Mouse (Mus musculus) embryonic facial prominence, embryonic 14.5 days (tissue): ENCODE data around the gene Cmah. TPM values are rescaled to one million over a fixed set of nuclear protein-coding genes. Genes with fewer than 3 reads are reported as not detected.

Experiments
- ATAC-seq: fragments of 200-750 bp; cut with Nextera tagmentation; 2 replicates; pipeline ENCODE4 v1.8.0; 2017; ENCODE audit warnings: low read depth, moderate number of reproducible peaks, moderate TSS enrichment
- DNase-seq: peaks from one replicate; pipeline ENCODE4 v3.0.0-alpha.2; 2015; ENCODE audit warnings: low spot score
- H3K27ac ChIP-seq: fragments of 300-500 bp; sonication (generic); replicated peaks from 2 replicates; pipeline ENCODE4 v1.5.1; 2014; ENCODE audit warnings: low read depth, mild to moderate bottlenecking, low read length, moderate library complexity
- H3K27me3 ChIP-seq: fragments of 300-500 bp; sonication (generic); replicated peaks from 2 replicates; pipeline ENCODE4 v1.6.1; 2014; ENCODE audit warnings: low read length; ENCODE audit not compliant: control insufficient read depth, insufficient read depth
- H3K36me3 ChIP-seq: fragments of 300-500 bp; sonication (generic); 2 replicates; pipeline ENCODE4 v1.6.1; 2014; ENCODE audit warnings: low read length, mixed read lengths; ENCODE audit not compliant: control insufficient read depth, insufficient read depth
- H3K4me1 ChIP-seq: fragments of 300-500 bp; sonication (generic); 2 replicates; pipeline ENCODE4 v1.6.1; 2014; ENCODE audit warnings: antibody characterized with exemption, low read length; ENCODE audit not compliant: control insufficient read depth, insufficient read depth
- H3K4me2 ChIP-seq: fragments of 300-500 bp; sonication (generic); 2 replicates; pipeline ENCODE4 v1.6.1; 2014; ENCODE audit warnings: low read depth, mild to moderate bottlenecking, low read length, moderate library complexity, mixed read lengths
- H3K4me3 ChIP-seq: fragments of 300-500 bp; sonication (generic); 2 replicates; pipeline ENCODE4 v1.5.1; 2014; ENCODE audit warnings: low read depth, mild to moderate bottlenecking, low read length
- H3K9ac ChIP-seq: fragments of 300-500 bp; sonication (generic); 2 replicates; pipeline ENCODE4 v1.6.1; 2014; ENCODE audit warnings: low read depth, mild to moderate bottlenecking, low read length, moderate library complexity, mixed read lengths
- H3K9me3 ChIP-seq: fragments of 300-500 bp; sonication (generic); 2 replicates; pipeline ENCODE4 v1.6.1; 2016; ENCODE audit warnings: low read length; ENCODE audit not compliant: control insufficient read depth
- WGBS: fragments of 180-500 bp; shearing (Covaris S2); extraction: QIAGEN DNeasy Blood & Tissue Kit; methylation state at CpG from one replicate; pipeline ENCODE4 v1.1.7; 2014; 5-methylcytosine and 5-hydroxymethylcytosine counted together
- polyA plus RNA-seq: library from polyadenylated mRNA; unstranded; fragments of >200 nt; fragmentation: Nextera tagmentation; extraction: Ambion mirVana; gene quantifications from 2 replicates; pipeline ENCODE4 v1.2.1, GENCODE M21; 2014

The Cmah gene
- polyA plus RNA-seq = 0.68 and 0.95 TPM in 2 replicates

GRCm38 (mm10) chr13:24327201-24327600, at the start of gene Cmah:
Gene Cmah, plus strand, starts transcription at chr13:24327404.
- H3K9ac ChIP-seq = no peak within 1 kb of the TSS
- 81% methylated on average over 5 of the region's 5 CpGs for whole genome bisulfite sequencing
- ATAC-seq = no peak
- no peak for DNase-seq
- H3K9me3 ChIP-seq = no peaks in the 10 kb centered on the region
- H3K4me2 ChIP-seq = no peak within 1 kb of the TSS
- H3K4me3 ChIP-seq = no peak within 1 kb of the TSS
- H3K27me3 ChIP-seq = no peaks in the 10 kb centered on the region
- no peaks in the 10 kb centered on the region for H3K36me3 ChIP-seq
- H3K4me1 ChIP-seq = no peaks in the 10 kb centered on the region
- H3K27ac ChIP-seq = no peak within 1 kb of the TSS

- 36% methylated on average over 11 of the region's 11 CpGs for WGBS
Measured at GRCm38 (mm10) chr13:24279407-24279761, 47.8 kb upstream of the Cmah start.

GRCm38 (mm10) chr13:24279762-24280438, 47.3 kb upstream of the Cmah start:
- Histone ChIP-seq H3K36me3 (no peaks in the 10 kb centered on the region), H3K27me3 (no peaks in the 10 kb centered on the region; the same call in 1 of the 2 replicates), H3K27ac (peak overlapping the region; percentile 94; the same call in 1 of the 2 replicates), H3K9ac (peak overlapping the region; percentile 80), H3K4me3 (peak overlapping the region; percentile 79), H3K4me1 (peaks cover 16% of the 10 kb centered on the region), H3K4me2 (peak overlapping the region; percentile 91), H3K9me3 (no peaks in the 10 kb centered on the region)
- WGBS = 2% methylated on average over 18 of the region's 21 CpGs
- DNase-seq (no peak), ATAC-seq (no peak)

More at GRCm38 (mm10) chr13:24279407-24279761, 47.8 kb upstream of the Cmah start:
- DNase-seq = no peak
- H3K9me3 ChIP-seq = no peaks in the 10 kb centered on the region
- H3K4me1 ChIP-seq = peaks cover 16% of the 10 kb centered on the region
- H3K27me3 ChIP-seq = no peaks in the 10 kb centered on the region; the same call in 1 of the 2 replicates
- H3K4me2 ChIP-seq = peak overlapping the region; percentile 91
- no peaks in the 10 kb centered on the region for H3K36me3 ChIP-seq
- no peak for ATAC-seq
- 0 out of 2 replicates have a peak overlapping the region, but pooled peaks have one; percentile 31 for H3K9ac ChIP-seq
- H3K27ac ChIP-seq = no peak overlapping the region
- H3K4me3 ChIP-seq = peak overlapping the region; percentile 79

- H3K4me1 ChIP-seq = peaks cover 16% of the 10 kb centered on the region
- peak within 1 kb of the TSS; percentile 91 for H3K4me2 ChIP-seq
- no peaks in the 10 kb centered on the region; the same call in 1 of the 2 replicates for H3K27me3 ChIP-seq
- peak within 1 kb of the TSS; percentile 80 for H3K9ac ChIP-seq
- peak within 1 kb of the TSS; percentile 79 for H3K4me3 ChIP-seq
- ATAC-seq (peak; percentile 97), DNase-seq (peak; percentile 94)
- peak within 1 kb of the TSS; percentile 94 for H3K27ac ChIP-seq
- no peaks in the 10 kb centered on the region for H3K9me3 ChIP-seq
- no peaks in the 10 kb centered on the region for H3K36me3 ChIP-seq
- 0% methylated on average over 55 of the region's 96 CpGs for WGBS
Measured at GRCm38 (mm10) chr13:24280439-24281431, 46.5 kb upstream of the Cmah start, which contains the start of gene Carmil1. Gene Carmil1, minus strand, starts transcription at chr13:24280795.

- H3K4me1 ChIP-seq = no peaks in the 10 kb centered on the region
- no peaks in the 10 kb centered on the region for H3K9me3 ChIP-seq
- H3K36me3 ChIP-seq = no peaks in the 10 kb centered on the region
- H3K4me3 ChIP-seq = no peak overlapping the region
- 91% methylated on average over 2 of the region's 2 CpGs for WGBS
- no peak overlapping the region for H3K4me2 ChIP-seq
- ATAC-seq (no peak), DNase-seq (no peak)
- no peak overlapping the region for H3K9ac ChIP-seq
- H3K27me3 ChIP-seq = no peaks in the 10 kb centered on the region
- no peak overlapping the region for H3K27ac ChIP-seq
Measured at GRCm38 (mm10) chr13:24287381-24287780, 39.8 kb upstream of the Cmah start.

GRCm38 (mm10) chr13:24297252-24297651, 30.0 kb upstream of the Cmah start:
- DNase-seq (peak; percentile 42), ATAC-seq (no peak)
- Histone ChIP-seq H3K4me3 (no peak overlapping the region), H3K36me3 (no peaks in the 10 kb centered on the region), H3K9me3 (no peaks in the 10 kb centered on the region), H3K4me2 (no peak overlapping the region), H3K27ac (no peak overlapping the region), H3K27me3 (no peaks in the 10 kb centered on the region), H3K9ac (no peak overlapping the region), H3K4me1 (no peaks in the 10 kb centered on the region)
- 14% methylated on average over 4 of the region's 4 CpGs for WGBS

- no peak for ATAC-seq
- no peaks in the 10 kb centered on the region for H3K9me3 ChIP-seq
- no peak overlapping the region for H3K4me3 ChIP-seq
Measured at GRCm38 (mm10) chr13:24305486-24305885, 21.7 kb upstream of the Cmah start.

GRCm38 (mm10) chr13:24306248-24306647, 21.0 kb upstream of the Cmah start:
- Histone ChIP-seq H3K27me3 (no peaks in the 10 kb centered on the region), H3K9me3 (no peaks in the 10 kb centered on the region), H3K4me1 (no peaks in the 10 kb centered on the region), H3K9ac (no peak overlapping the region), H3K4me2 (no peak overlapping the region), H3K27ac (no peak overlapping the region), H3K36me3 (no peaks in the 10 kb centered on the region), H3K4me3 (no peak overlapping the region)
- ATAC-seq (no peak), DNase-seq (no peak)
- WGBS = 53% methylated on average over 4 of the region's 4 CpGs

More at GRCm38 (mm10) chr13:24305486-24305885, 21.7 kb upstream of the Cmah start:
- no peak overlapping the region for H3K4me2 ChIP-seq
- H3K9ac ChIP-seq = no peak overlapping the region
- H3K4me1 ChIP-seq = no peaks in the 10 kb centered on the region
- no peaks in the 10 kb centered on the region for H3K36me3 ChIP-seq
- H3K27me3 ChIP-seq = no peaks in the 10 kb centered on the region
- WGBS = 64% methylated on average over 4 of the region's 4 CpGs
- H3K27ac ChIP-seq = no peak overlapping the region
- no peak for DNase-seq
